Mouse (Mus musculus): ENCODE data around the gene Olfr904. TPM values are rescaled to one million over a fixed set of nuclear protein-coding genes. Genes with fewer than 3 reads are reported as not detected.
"Not testable (repeated sequence)": the region's sequence is repeated elsewhere in the genome, so short reads cannot be mapped to it uniquely, and the experiment has no call there.

The Olfr904 gene
- polyA plus RNA-seq (2012; rRNA removed): not detected in 2 replicates

- Histone ChIP-seq H3K27ac (ENCODE audit: insufficient read depth, low read length) (no peak within 1 kb of the TSS), H3K27me3 (ENCODE audit: control insufficient read depth, insufficient read depth, low read length) (no peaks in the 10 kb centered on the region), H3K4me1 (ENCODE audit: control insufficient read depth, insufficient read depth, low read length) (no peaks in the 10 kb centered on the region), H3K4me3 (replicated peaks; ENCODE audit: insufficient read depth, low read depth, low read length) (no peak within 1 kb of the TSS)
- no peak for DNase-seq
- TF ChIP-seq POLR2A (IDR thresholded peaks at IDR 0.05; ENCODE audit: borderline replicate concordance, insufficient read depth, low read length) (no peak), CTCF (IDR thresholded peaks at IDR 0.05; ENCODE audit: borderline replicate concordance, insufficient read depth, low read depth, low read length) (no peak)
These were observed at the start of gene Olfr904 for GRCm38 (mm10) chr9:38462844-38463243. TSS of gene Olfr904 (plus strand) at chr9:38463144.

GRCm38 (mm10) chr9:38413502-38413901 is 49.4 kb upstream of the Olfr904 start:
- not testable (repeated sequence) for DNase-seq

DNA sequence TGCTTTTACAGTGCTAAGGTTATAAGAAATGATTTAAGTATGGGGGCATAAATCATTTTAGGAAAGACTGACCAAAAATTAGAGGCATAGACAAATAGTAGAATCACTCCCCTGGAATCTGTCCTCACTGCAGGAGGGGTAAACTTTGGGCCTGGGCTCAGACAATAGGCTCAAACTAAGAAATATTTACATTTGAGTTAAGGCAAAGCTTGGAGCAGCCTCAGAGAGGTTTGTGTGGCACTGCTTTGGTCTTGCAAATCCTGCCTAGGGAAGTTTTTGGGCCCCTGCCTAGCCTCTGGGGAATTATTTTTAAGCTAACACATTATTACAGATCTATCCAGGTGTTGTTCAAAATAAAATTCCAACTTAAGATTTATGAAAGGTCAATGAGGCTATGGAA is 39.1 kb upstream of the Olfr904 start:
- Histone ChIP-seq H3K27me3 (ENCODE audit: control insufficient read depth, insufficient read depth, low read length) (no peaks in the 10 kb centered on the region), H3K4me3 (replicated peaks; ENCODE audit: insufficient read depth, low read depth, low read length) (no peak overlapping the region), H3K4me1 (ENCODE audit: control insufficient read depth, insufficient read depth, low read length) (no peaks in the 10 kb centered on the region), H3K27ac (ENCODE audit: insufficient read depth, low read length) (no peak overlapping the region)
- TF ChIP-seq CTCF (IDR thresholded peaks at IDR 0.05; ENCODE audit: borderline replicate concordance, insufficient read depth, low read depth, low read length): no peak
- no peak for TF ChIP-seq POLR2A (IDR thresholded peaks at IDR 0.05; ENCODE audit: borderline replicate concordance, insufficient read depth, low read length)
- no peak for DNase-seq

More at GRCm38 (mm10) chr9:38413502-38413901, 49.4 kb upstream of the Olfr904 start:
- H3K4me3 ChIP-seq (replicated peaks; ENCODE audit: insufficient read depth, low read depth, low read length); H3K27me3 ChIP-seq (ENCODE audit: control insufficient read depth, insufficient read depth, low read length); H3K27ac ChIP-seq (ENCODE audit: insufficient read depth, low read length); H3K4me1 ChIP-seq (ENCODE audit: control insufficient read depth, insufficient read depth, low read length): not testable (repeated sequence)
- 95% methylated on average over 14 of the region's 14 CpGs for WGBS

- no peak for TF ChIP-seq CTCF (IDR thresholded peaks at IDR 0.05; ENCODE audit: borderline replicate concordance, insufficient read depth, low read depth, low read length)
- no peak for TF ChIP-seq POLR2A (IDR thresholded peaks at IDR 0.05; ENCODE audit: borderline replicate concordance, insufficient read depth, low read length)
- 18% methylated on average over 1 of the region's 1 CpGs for WGBS
- H3K4me3 ChIP-seq (replicated peaks; ENCODE audit: insufficient read depth, low read depth, low read length): no peak overlapping the region
- H3K27me3 ChIP-seq (ENCODE audit: control insufficient read depth, insufficient read depth, low read length): no peaks in the 10 kb centered on the region
- H3K27ac ChIP-seq (ENCODE audit: insufficient read depth, low read length): no peak overlapping the region
- H3K4me1 ChIP-seq (ENCODE audit: control insufficient read depth, insufficient read depth, low read length): no peaks in the 10 kb centered on the region
- no peak for DNase-seq
These were observed 35.9 kb upstream of the Olfr904 start for GRCm38 (mm10) chr9:38427026-38427425.

DNA sequence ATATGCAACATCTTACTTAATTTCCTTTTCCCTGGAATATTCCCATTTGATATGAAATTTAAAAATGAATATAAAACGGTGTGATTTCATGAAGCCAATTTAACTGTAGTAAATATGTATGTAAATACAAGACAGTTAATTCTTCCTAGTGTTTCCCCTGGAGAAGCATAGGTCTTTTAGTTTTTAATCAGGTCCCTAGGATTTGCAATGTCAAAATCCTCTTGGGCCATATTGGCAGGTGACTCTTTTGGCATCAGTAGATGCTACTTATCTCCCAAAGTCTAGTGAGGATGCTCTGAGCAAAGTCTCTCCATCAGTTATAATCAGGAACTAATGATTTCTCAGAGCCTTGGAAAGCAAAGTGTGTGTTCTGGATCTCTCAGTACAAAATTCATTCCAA is 33.8 kb upstream of the Olfr904 start, which contains the start of gene Olfr901:
Gene Olfr901 (plus strand): TSS at position 301 of the 400 bp plus-strand sequence.
- DNase-seq: no peak
- WGBS: 88% methylated on average over 1 of the region's 1 CpGs
- no peaks in the 10 kb centered on the region for H3K4me1 ChIP-seq (ENCODE audit: control insufficient read depth, insufficient read depth, low read length)
- H3K27ac ChIP-seq (ENCODE audit: insufficient read depth, low read length): no peak within 1 kb of the TSS
- no peaks in the 10 kb centered on the region for H3K27me3 ChIP-seq (ENCODE audit: control insufficient read depth, insufficient read depth, low read length)
- no peak for TF ChIP-seq CTCF (IDR thresholded peaks at IDR 0.05; ENCODE audit: borderline replicate concordance, insufficient read depth, low read depth, low read length)
- no peak for TF ChIP-seq POLR2A (IDR thresholded peaks at IDR 0.05; ENCODE audit: borderline replicate concordance, insufficient read depth, low read length)
- no peak within 1 kb of the TSS for H3K4me3 ChIP-seq (replicated peaks; ENCODE audit: insufficient read depth, low read depth, low read length)

DNA sequence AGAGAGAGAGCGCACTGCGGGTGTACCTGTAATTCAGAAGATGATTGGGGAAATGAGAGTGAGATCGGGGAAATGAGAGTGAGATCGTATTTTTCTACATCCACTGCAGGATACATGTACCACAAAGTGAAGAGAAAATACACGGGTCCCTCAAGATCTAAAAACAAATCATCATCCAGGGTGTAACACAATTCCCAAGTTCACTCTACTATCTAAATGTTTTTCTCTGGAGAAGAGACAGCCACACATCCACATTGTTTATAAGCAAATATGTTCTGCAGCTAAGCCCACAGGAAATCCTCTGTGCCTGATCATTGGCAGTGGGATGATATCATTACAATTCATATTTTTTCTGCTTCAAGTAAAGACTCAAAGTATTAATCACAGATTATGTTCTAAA is 15.6 kb upstream of the Olfr904 start, which contains the start of gene Olfr902:
Gene Olfr902 (plus strand): TSS at position 301 of the 400 bp plus-strand sequence.
- DNase-seq: no peak
- TF ChIP-seq CTCF (IDR thresholded peaks at IDR 0.05; ENCODE audit: borderline replicate concordance, insufficient read depth, low read depth, low read length) (no peak), POLR2A (IDR thresholded peaks at IDR 0.05; ENCODE audit: borderline replicate concordance, insufficient read depth, low read length) (no peak)
- no peaks in the 10 kb centered on the region for H3K27me3 ChIP-seq (ENCODE audit: control insufficient read depth, insufficient read depth, low read length)

GRCm38 (mm10) chr9:38470807-38471206 is 7.9 kb downstream of the Olfr904 start, which contains the start of gene Olfr905:
TSS of gene Olfr905 (plus strand) at chr9:38471107.
- Histone ChIP-seq H3K4me3 (replicated peaks; ENCODE audit: insufficient read depth, low read depth, low read length) (no peak within 1 kb of the TSS), H3K27me3 (ENCODE audit: control insufficient read depth, insufficient read depth, low read length) (no peaks in the 10 kb centered on the region), H3K27ac (ENCODE audit: insufficient read depth, low read length) (no peak within 1 kb of the TSS), H3K4me1 (ENCODE audit: control insufficient read depth, insufficient read depth, low read length) (no peaks in the 10 kb centered on the region)
- no peak for TF ChIP-seq CTCF (IDR thresholded peaks at IDR 0.05; ENCODE audit: borderline replicate concordance, insufficient read depth, low read depth, low read length)
- no peak for TF ChIP-seq POLR2A (IDR thresholded peaks at IDR 0.05; ENCODE audit: borderline replicate concordance, insufficient read depth, low read length)
- DNase-seq: no peak

More for the DNA sequence above, 15.6 kb upstream of the Olfr904 start, which contains the start of gene Olfr902:
- Histone ChIP-seq H3K27ac (ENCODE audit: insufficient read depth, low read length) (no peak within 1 kb of the TSS), H3K4me1 (ENCODE audit: control insufficient read depth, insufficient read depth, low read length) (no peaks in the 10 kb centered on the region), H3K4me3 (replicated peaks; ENCODE audit: insufficient read depth, low read depth, low read length) (no peak within 1 kb of the TSS)
- 84% methylated on average over 5 of the region's 5 CpGs for WGBS

GRCm38 (mm10) chr9:38486785-38487184 is 23.8 kb downstream of the Olfr904 start, which contains the start of gene Olfr906:
TSS of gene Olfr906 (plus strand) at chr9:38487085.
- 85% methylated on average over 3 of the region's 3 CpGs for WGBS
- Histone ChIP-seq H3K4me3 (replicated peaks; ENCODE audit: insufficient read depth, low read depth, low read length) (no peak within 1 kb of the TSS), H3K4me1 (ENCODE audit: control insufficient read depth, insufficient read depth, low read length) (no peaks in the 10 kb centered on the region), H3K27me3 (ENCODE audit: control insufficient read depth, insufficient read depth, low read length) (no peaks in the 10 kb centered on the region), H3K27ac (ENCODE audit: insufficient read depth, low read length) (no peak within 1 kb of the TSS)
- TF ChIP-seq CTCF (IDR thresholded peaks at IDR 0.05; ENCODE audit: borderline replicate concordance, insufficient read depth, low read depth, low read length): no peak
- no peak for TF ChIP-seq POLR2A (IDR thresholded peaks at IDR 0.05; ENCODE audit: borderline replicate concordance, insufficient read depth, low read length)
- DNase-seq: no peak
